Mouse (Mus musculus): ENCODE data around the gene Itga9. TPM values are rescaled to one million over a fixed set of nuclear protein-coding genes. Genes with fewer than 3 reads are reported as not detected.

The Itga9 gene
- polyA plus RNA-seq, 1 experiment from 2014 or later, result 0.48 TPM

DNA sequence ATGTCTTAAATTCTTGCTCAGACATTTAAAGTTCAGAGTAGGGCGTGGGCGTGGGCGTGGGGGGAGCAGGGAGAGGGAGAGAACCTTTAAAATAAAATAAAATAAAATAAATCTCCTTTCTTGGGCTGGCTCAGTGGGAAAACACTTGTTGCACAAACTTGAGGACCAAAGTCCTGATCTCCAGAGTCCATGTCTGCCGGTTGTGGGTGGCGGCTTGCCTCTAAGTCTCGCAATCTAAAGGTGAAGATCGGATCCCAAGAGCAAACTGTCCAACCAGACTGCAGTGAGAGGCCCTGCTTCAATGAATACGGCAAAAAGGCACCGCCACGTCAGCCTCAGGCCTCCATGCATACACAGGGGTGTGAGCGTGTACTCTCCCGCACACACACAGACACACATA, 333.3 kb downstream of the Itga9 start:
- no peak for ATAC-seq
- no peaks in the 10 kb centered on the region for H3K27me3 ChIP-seq
- peaks cover 13% of the 10 kb centered on the region for H3K4me1 ChIP-seq
- H3K9me3 ChIP-seq (replicated peaks), result no peaks in the 10 kb centered on the region
- no peak overlapping the region for H3K4me3 ChIP-seq
- no peak overlapping the region for H3K27ac ChIP-seq
- no peak overlapping the region for H3K9ac ChIP-seq
- WGBS, result 78% methylated on average over 12 of the region's 12 CpGs
- no peak overlapping the region for H3K4me2 ChIP-seq
- H3K36me3 ChIP-seq (ENCODE audit: poor library complexity, severe bottlenecking), result no peaks in the 10 kb centered on the region

DNA sequence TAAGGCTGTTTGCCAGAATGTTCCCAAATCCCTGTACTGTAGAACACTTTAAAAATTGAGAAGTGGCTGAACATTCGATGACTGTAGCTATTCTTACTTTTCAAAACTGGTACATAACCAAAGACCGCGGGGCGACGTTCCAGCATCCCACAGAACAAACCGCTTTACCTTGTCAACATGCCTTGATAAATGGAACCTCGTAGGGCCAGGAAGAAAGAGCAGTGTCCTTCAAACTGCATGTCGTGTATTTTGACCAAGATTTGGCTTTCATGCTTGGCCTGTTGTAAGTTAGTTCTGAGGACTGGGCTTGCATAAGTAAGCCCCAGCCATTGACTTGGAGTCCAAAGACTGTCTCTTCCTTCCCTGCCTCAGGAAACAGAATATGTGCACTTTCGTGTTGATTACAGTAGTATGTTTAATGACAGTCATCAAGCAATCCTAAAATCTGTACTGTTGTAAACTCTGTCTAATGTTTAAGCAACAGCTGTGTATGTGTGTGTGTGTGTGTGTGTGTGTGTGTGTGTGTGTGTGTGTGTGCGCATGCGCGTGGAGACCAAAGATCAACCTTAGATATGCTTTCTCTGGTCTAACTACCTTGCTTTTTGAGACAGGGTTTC, 334.2 kb downstream of the Itga9 start:
- Histone ChIP-seq H3K4me1 (peaks cover 13% of the 10 kb centered on the region), H3K27ac (no peak overlapping the region), H3K9ac (no peak overlapping the region), H3K9me3 (replicated peaks) (no peaks in the 10 kb centered on the region), H3K4me3 (no peak overlapping the region), H3K4me2 (no peak overlapping the region), H3K36me3 (ENCODE audit: poor library complexity, severe bottlenecking) (no peaks in the 10 kb centered on the region), H3K27me3 (no peaks in the 10 kb centered on the region)
- 80% methylated on average over 12 of the region's 12 CpGs for WGBS
- no peak for ATAC-seq

DNA sequence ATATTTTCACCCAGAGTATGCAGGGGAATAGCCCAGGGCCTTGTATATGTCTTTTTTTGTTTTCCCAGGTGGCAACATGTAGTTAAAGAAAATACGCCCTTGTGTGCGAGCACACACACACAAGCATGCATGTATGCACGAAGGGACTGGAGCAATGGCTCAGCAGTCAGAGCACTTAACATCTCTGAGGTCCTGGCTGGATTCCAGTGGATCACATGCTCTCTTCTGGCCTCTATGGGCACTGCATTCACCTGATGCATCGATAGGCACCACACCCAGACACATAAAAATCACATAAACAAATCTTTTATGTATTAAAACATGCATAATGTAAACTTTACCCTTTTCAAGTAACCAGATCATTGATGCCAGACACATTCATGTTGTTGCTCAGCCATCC, 335.5 kb downstream of the Itga9 start:
- no peak for ATAC-seq
- H3K36me3 ChIP-seq (ENCODE audit: poor library complexity, severe bottlenecking), result no peaks in the 10 kb centered on the region
- H3K4me1 ChIP-seq, result peaks cover 13% of the 10 kb centered on the region
- no peak overlapping the region for H3K27ac ChIP-seq
- H3K9ac ChIP-seq, result no peak overlapping the region
- WGBS, result 88% methylated on average over 4 of the region's 4 CpGs
- no peaks in the 10 kb centered on the region for H3K27me3 ChIP-seq
- no peak overlapping the region for H3K4me3 ChIP-seq
- H3K9me3 ChIP-seq (replicated peaks), result no peaks in the 10 kb centered on the region
- H3K4me2 ChIP-seq, result no peak overlapping the region

DNA sequence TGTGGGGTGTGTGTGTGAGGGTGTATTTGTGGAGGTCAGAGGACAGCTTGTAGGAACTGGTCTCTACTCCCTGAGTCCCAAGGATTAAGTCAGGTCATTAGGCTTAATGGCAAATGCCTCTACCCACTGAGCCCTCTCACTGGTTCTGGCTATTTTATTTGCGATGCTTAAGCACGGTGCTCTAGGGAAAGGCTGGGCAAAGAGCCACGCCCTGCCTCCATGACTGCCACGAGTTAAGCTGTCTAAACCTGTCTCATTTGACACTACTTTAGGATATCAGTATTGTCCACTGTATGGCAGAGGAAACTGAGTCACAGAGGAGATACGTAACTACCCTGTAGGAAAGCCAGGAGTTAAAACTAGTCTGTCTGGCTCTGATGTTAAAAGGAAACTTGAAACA, 337.5 kb downstream of the Itga9 start:
- peaks cover 13% of the 10 kb centered on the region for H3K4me1 ChIP-seq
- no peaks in the 10 kb centered on the region for H3K27me3 ChIP-seq
- H3K9me3 ChIP-seq (replicated peaks), result no peaks in the 10 kb centered on the region
- H3K4me3 ChIP-seq, result no peak overlapping the region
- no peaks in the 10 kb centered on the region for H3K36me3 ChIP-seq (ENCODE audit: poor library complexity, severe bottlenecking)
- no peak overlapping the region for H3K4me2 ChIP-seq
- no peak overlapping the region for H3K27ac ChIP-seq
- H3K9ac ChIP-seq, result no peak overlapping the region
- WGBS, result 61% methylated on average over 5 of the region's 5 CpGs
- no peak for ATAC-seq

DNA sequence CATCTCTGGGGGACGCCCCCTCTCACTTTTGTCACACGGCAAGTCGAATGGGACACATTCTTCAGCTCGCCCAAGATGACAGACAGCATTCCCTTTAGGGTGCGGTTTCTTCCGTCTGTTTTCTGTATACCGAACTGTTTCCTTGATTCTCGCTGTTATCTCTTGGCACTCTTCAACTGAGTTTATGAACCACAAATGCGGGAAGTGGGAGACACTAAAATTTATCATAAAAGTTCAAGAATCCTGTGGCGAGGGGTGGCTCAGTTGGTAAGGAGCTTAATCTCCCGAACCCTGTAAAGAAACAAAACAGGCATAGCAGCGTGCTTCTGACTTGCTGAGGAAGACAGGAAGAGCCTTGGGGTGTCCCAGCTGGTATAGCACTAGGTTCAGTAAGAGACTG, 337.9 kb downstream of the Itga9 start:
- H3K9ac ChIP-seq, result no peak overlapping the region
- no peak overlapping the region for H3K27ac ChIP-seq
- H3K27me3 ChIP-seq, result no peaks in the 10 kb centered on the region
- 76% methylated on average over 12 of the region's 12 CpGs for WGBS
- no peaks in the 10 kb centered on the region for H3K36me3 ChIP-seq (ENCODE audit: poor library complexity, severe bottlenecking)
- no peaks in the 10 kb centered on the region for H3K9me3 ChIP-seq (replicated peaks)
- H3K4me1 ChIP-seq, result peaks cover 10% of the 10 kb centered on the region
- no peak for ATAC-seq
- H3K4me2 ChIP-seq, result no peak overlapping the region
- no peak overlapping the region for H3K4me3 ChIP-seq

DNA sequence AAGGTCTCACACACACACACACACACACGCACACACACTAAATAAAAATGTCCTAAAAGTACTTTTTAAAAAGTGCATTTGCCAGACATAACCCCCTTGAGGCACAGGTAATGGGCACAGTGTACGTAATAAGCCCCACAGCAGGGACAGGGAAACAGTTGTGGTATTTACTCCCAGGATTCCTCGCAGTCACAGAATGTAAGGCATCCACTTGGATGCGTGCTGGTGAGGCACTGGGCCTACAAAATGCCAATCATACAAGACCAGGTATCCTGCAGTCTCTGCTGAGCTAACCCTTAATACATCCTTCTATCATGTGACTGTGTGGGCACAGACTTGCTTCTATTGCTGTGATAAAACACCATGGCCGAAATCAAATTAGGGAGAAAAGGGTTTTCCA, 342.0 kb downstream of the Itga9 start:
- no peak overlapping the region for H3K27ac ChIP-seq
- H3K4me3 ChIP-seq, result no peak overlapping the region
- H3K4me2 ChIP-seq, result no peak overlapping the region
- no peaks in the 10 kb centered on the region for H3K9me3 ChIP-seq (replicated peaks)
- ATAC-seq, result no peak
- H3K4me1 ChIP-seq, result no peaks in the 10 kb centered on the region
- no peak overlapping the region for H3K9ac ChIP-seq
- no peaks in the 10 kb centered on the region for H3K27me3 ChIP-seq
- no peaks in the 10 kb centered on the region for H3K36me3 ChIP-seq (ENCODE audit: poor library complexity, severe bottlenecking)
- WGBS, result 94% methylated on average over 5 of the region's 5 CpGs

DNA sequence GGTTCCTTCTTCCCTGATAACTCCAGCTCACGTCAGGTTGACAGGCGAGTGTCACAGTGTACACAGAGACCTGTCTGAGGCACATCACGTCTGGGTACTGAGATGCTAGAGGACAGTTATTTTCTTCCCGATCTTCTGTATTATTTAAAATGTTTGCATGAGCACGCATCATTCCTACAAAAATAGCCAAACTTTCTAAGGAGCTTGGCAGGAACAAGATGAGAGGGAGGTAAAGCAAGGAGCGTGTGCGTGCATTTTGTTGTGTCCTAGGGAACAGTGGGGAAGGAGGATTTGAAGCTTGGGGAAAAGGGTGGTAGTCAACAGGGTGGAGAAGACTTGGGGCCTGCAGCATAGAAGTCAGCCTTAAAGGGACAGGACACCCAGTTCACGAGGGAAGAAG, 342.6 kb downstream of the Itga9 start:
- Histone ChIP-seq H3K27ac (no peak overlapping the region), H3K4me1 (no peaks in the 10 kb centered on the region), H3K36me3 (ENCODE audit: poor library complexity, severe bottlenecking) (no peaks in the 10 kb centered on the region), H3K27me3 (no peaks in the 10 kb centered on the region), H3K4me3 (no peak overlapping the region), H3K4me2 (no peak overlapping the region), H3K9me3 (replicated peaks) (no peaks in the 10 kb centered on the region), H3K9ac (no peak overlapping the region)
- 92% methylated on average over 8 of the region's 8 CpGs for WGBS
- no peak for ATAC-seq

DNA sequence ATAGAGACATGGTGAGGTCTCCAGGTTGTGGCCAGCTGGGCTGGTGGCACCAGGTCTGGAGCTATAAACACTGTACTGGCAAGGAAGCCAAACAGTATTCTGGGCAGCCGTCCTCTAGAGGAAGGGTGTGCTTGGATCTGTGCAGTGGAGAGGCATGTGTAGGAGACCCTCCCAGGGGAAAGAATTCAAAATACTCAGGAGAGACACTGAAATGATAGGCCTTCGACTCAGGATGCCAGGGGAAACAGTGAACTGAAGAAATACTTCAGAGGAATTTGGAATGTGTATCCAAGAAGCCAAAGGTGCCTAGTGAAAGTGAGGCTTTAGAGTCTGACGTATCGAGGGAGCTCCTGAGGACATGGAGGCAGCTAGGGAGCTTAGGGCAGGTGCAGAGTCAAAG, 343.2 kb downstream of the Itga9 start:
- no peaks in the 10 kb centered on the region for H3K36me3 ChIP-seq (ENCODE audit: poor library complexity, severe bottlenecking)
- H3K4me3 ChIP-seq, result no peak overlapping the region
- no peaks in the 10 kb centered on the region for H3K27me3 ChIP-seq
- WGBS, result 87% methylated on average over 4 of the region's 4 CpGs
- ATAC-seq, result no peak
- no peak overlapping the region for H3K9ac ChIP-seq
- no peak overlapping the region for H3K4me2 ChIP-seq
- H3K4me1 ChIP-seq, result no peaks in the 10 kb centered on the region
- H3K9me3 ChIP-seq (replicated peaks), result no peaks in the 10 kb centered on the region
- no peak overlapping the region for H3K27ac ChIP-seq

DNA sequence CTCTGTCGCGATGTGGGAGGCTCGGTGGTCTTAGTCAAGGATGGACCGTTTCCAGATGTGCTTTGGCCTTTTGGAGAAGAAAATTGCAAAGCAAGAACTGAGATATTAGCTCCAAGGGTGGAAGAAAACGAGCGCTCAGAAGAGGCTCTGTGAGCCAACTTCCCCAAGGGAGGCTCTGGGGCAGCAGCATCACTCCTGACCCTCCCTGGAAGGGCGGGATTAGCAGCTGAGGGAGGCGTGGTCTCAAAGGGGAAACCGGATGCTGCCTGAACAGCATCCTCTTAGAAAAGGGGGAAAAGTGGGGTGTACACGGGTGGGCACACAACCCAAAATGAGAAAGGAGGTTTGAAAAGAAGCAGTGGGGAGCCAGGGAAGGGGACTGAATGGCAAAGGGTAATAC, 343.6 kb downstream of the Itga9 start:
- no peaks in the 10 kb centered on the region for H3K4me1 ChIP-seq
- H3K36me3 ChIP-seq (ENCODE audit: poor library complexity, severe bottlenecking), result no peaks in the 10 kb centered on the region
- no peak overlapping the region for H3K4me3 ChIP-seq
- H3K9me3 ChIP-seq (replicated peaks), result no peaks in the 10 kb centered on the region
- WGBS, result 70% methylated on average over 10 of the region's 10 CpGs
- no peak overlapping the region for H3K4me2 ChIP-seq
- no peak for ATAC-seq
- no peaks in the 10 kb centered on the region for H3K27me3 ChIP-seq
- no peak overlapping the region for H3K27ac ChIP-seq
- H3K9ac ChIP-seq, result no peak overlapping the region

Other genes starting within 250 kb of the Itga9 start
- gene Eomes, start 128.5 kb upstream of the Itga9 start, polyA plus RNA-seq (2015; fragmentation: Nextera tagmentation; extraction: Ambion mirVana), result 24.4 and 30.7 TPM in 2 replicates
- gene Golga4, start 100.4 kb upstream of the Itga9 start, polyA plus RNA-seq (2015; fragmentation: Nextera tagmentation; extraction: Ambion mirVana), result 54.3 and 56.1 TPM in 2 replicates

Data from forebrain, embryonic 13.5 days (tissue).